Mouse (Mus musculus) brain, adult 2 months (tissue): ENCODE results near the gene Clpp.
A peak's percentile ranks its signal among the peaks of the same experiment; 100 is the strongest.

Source experiments
- DNase-seq: peaks from one replicate; pipeline ENCODE4 v3.0.0; 2011; ENCODE audit warnings: low read depth, low spot score

Gene Clpp

GRCm38 (mm10) chr17:56986105-56986805 is 3.9 kb upstream of the Clpp start:
- DNase-seq: no peak

- DNase-seq: no peak
These were observed 1.7 kb upstream of the Clpp start for GRCm38 (mm10) chr17:56988441-56988840.

GRCm38 (mm10) chr17:56988921-56989430 is 1.1 kb upstream of the Clpp start:
- DNase-seq: no peak

DNA sequence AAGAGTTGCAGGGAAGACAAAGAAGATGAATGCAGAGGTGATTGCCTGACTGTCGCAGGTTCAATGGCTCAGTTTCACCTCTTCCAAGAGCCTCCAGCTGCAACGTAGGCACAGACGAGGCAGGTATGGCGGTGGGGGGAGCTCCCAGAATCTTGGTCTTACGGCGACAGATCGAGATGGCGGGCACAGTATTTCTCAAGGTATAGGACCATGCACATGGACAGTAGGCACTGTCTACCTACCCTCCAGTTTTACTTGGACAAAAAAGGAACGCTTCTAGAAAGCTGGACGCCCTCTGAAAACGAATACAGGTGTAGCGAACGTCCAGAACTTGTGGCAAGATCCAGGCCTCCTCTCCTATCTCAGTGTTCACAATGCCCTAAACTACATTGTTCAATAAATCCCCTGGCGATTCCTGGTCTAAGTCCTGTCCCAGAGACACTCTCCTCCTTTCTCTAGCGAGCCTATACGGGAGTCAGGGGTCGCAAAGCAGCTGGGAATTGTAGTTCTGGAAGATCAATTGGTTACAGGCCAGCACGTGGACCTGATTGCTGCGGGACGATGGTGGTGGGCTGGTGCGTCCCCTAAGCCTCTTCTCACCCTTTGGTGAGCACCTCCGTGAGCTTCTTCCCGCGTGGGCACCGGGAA is 514 bp upstream of the Clpp start:
- DNase-seq: peak; percentile 96

GRCm38 (mm10) chr17:56990966-56991365 is 861 bp downstream of the Clpp start:
- no peak for DNase-seq

DNA sequence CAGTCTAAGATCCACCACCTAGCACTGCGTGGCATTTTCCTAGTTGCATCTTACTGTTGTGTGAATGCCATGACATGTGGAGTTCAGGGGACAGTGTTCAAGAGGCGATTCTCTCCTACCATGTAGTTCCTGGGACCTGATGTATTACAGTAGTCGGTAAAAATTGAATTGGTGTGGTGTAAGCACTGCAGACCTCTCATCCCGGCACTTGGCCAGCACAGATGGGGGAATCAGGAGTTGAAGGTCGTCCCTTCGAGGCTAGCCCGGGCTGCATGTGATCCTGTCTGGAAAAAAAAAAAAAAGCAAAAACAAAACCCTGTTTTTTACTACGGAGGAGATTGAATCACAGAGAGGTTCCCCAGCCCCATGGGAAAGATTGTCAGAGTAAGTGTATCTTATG is 4.9 kb downstream of the Clpp start:
- no peak for DNase-seq

DNA sequence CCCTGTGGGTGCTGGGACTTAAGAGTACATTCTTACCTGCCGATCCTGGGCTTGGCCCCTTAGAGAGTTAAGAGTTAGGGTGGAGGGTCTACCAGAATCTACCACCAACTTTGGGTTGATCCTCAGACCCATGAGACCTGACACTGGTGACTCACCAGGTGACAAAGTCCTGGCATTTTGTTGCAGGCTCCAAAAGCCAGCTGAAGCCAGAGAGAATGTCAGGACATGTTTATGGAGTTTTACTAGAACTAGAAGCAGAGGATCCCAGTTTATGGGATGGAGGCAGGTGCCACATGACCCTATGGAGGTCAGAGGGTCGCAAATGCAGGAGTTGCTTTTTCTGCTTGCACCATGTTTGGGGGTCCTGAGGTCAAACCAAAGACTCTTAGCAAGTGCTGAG is 6.4 kb downstream of the Clpp start:
- DNase-seq: no peak

DNA sequence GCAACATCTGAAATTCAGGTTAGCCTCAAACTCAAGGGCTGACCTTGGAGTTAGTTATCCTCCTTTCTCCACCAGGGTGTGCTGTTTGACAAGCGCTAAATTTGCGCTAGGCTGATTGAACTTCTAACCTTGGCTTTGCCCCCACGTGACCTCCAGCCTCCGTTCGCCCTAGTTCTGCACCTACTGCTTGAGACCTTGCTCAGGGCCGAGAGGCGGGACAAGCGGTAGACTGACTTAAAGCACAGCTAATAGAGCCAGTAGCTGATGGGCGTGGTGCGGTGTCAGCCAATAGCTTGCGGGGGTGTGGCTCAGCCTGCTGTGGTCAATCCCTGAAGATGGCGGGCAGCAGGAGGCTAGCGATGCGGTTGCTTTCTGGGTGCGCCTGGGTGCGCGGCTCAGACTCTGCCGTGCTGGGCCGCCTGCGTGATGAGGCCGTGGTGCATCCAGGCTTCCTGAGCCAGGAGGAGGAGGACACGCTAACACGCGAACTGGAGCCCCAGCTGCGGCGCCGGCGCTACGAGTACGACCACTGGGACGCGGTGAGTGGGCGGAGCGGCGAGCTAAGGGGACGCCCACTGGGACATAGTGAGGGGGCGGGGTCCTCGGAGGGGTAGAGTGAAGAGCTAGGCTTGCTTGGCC is 7.0 kb downstream of the Clpp start, which contains the start of gene Alkbh7:
Alkbh7 (plus strand) TSS at position 311 of the 639 bp plus-strand sequence.
- DNase-seq: peak; percentile 99

DNA sequence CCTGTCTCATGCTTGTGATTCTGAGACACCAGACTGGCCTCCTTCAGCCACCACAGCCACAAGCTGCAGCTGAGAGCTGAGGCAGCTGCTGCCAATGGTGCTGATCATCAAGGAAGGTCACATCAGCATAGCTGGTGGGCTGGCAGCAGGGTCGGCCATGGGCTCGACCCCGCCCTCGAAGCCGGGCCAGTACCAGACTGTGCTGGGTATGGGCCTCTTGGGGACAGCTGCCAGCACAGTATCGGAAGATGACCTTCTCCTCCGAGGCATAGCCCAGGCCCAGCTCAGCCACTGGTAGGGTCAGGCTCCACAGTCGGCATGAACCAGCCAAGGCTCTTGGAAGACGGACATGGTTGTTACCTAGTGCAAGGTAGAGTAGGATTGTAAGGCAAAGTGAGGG is 9.3 kb downstream of the Clpp start:
- no peak for DNase-seq

GRCm38 (mm10) chr17:56999968-57000609 is 10.0 kb downstream of the Clpp start, which contains the start of gene Pspn:
TSS of gene Pspn (minus strand) at chr17:57000018.
- no peak for DNase-seq

GRCm38 (mm10) chr17:57001228-57001627 is 11.1 kb downstream of the Clpp start:
- DNase-seq: no peak

GRCm38 (mm10) chr17:57003994-57004393 is 13.9 kb downstream of the Clpp start:
- DNase-seq: no peak

- DNase-seq: no peak
These were observed 17.2 kb downstream of the Clpp start for GRCm38 (mm10) chr17:57007137-57007905.

- DNase-seq: no peak
These were observed 20.8 kb downstream of the Clpp start for GRCm38 (mm10) chr17:57010911-57011235.

DNA sequence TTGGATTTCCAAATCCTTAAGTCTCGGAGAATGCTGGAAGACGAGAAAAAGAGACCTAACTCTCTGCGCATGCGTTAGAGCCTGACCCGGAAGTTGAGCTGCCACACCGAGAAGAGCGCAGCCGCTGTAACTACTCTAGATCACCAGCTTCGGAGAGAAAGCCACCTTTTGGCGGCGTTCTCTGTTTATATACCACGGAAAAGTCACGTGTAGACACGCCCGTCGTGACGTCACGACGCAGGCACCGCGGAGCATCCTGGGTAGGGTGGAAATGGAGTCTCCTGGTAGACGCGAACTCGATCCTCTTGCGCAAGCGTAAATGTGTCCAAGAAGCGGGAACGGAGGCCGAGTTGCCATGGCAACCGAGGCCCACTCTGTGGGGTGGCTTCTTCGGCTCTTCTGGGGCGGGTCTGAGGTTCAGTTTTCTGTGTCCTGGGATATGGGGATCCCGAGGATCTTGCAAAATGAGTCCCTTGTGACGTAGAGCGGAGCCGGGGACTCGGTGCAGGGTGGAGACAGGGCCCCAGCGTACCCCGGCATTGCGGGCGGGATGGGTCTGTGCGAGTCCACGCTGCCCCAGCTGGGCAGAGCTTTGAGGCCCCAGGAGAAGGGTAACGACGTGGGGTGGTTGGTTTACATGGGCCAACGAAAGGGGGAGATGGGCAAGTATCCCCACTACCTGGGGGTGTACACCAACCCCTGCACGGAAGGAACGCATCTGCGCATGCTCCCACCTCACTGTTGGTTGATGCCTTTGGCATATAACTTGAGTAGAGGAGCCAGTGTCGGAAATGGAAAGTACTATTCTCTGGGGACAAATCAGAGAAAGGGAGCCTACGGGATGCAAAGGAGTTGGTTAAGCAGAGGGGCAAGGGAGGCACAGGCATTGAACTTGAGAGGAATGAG is 21.4 kb downstream of the Clpp start, which contains the start of the genes Gtf2f1 and Gm17949:
Gtf2f1 (minus strand) TSS at position 53 of the 906 bp plus-strand sequence.
Gm17949 (plus strand) TSS at position 234 of the 906 bp plus-strand sequence.
- DNase-seq: peak; percentile 99

GRCm38 (mm10) chr17:57012245-57012795 is 22.2 kb downstream of the Clpp start:
- no peak for DNase-seq

- DNase-seq: no peak
These were observed 29.6 kb downstream of the Clpp start for GRCm38 (mm10) chr17:57019693-57020092.

DNA sequence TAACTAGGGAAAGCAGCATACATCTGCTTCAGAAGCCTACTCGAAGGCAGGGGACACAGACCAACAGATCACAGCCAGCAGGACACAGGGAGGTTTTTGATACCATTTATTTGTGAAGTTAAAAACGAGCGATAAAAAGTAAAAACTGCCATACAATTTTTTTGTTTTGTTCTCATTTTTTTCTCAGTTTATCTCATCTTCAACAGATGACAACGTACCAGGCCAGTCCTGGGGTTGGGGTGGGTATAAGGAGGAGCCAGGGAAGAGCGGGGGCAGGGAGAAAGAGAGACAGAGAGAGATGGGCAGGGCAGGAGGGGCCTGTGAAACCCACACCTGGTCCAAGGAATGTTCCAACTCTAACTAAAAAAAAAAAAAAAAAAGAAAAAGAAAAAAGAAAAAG is 30.9 kb downstream of the Clpp start:
- no peak for DNase-seq

- no peak for DNase-seq
These were observed 37.4 kb downstream of the Clpp start for GRCm38 (mm10) chr17:57027471-57027870.

DNA sequence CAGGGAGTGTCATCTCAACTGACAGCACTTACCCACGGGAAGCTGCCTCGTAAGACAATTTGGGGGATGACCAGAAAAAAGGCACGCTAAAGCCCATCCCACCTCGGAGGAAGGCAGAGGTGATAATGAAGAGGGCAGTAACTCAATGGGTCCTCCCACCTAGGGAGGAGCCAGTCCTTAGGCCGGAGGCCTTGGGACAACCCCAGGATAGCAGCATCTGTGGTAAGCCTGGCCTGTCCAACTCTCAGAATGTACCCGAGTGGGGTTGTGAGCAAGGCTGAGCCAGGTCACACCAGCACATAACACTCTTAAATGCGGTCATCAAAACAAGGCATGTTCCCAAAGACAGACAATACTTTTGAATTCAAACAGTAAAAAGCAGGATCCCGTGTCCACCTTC is 39.6 kb downstream of the Clpp start:
- no peak for DNase-seq
